Mouse (Mus musculus) adrenal gland, postnatal 10 days (tissue): ENCODE measurements at regions not wholly inside any gene's neighbourhood (a gene's known extent, or its start where the extent isn't known, plus 50 kb on each side); places are given as distances from the start of the nearest gene placed in this dataset.

Source experiments
- DNase-seq: peaks from one replicate; pipeline ENCODE4 v3.0.0; 2021; ENCODE audit warnings: mixed read lengths

DNA sequence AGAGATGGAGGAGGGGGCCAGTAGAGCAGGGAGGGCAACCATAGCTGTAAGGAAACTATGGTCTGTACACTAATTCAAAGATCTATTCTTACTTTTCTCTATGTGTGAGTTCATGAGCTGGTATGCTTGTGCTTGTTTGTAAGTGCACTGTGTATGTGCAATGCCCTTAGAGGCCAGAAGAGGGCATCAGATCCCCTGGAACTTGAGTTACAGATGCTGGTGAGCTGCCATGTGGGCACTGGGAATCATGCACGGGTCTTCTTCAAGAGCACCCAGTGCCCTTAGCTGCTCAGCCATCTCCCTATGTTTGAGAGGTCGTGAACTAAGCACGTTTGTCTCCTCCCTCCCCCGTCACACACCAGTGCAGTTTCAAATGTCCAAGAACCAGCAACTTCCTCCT, 68.9 kb downstream of the Tbx3 start:
- no peak for DNase-seq

DNA sequence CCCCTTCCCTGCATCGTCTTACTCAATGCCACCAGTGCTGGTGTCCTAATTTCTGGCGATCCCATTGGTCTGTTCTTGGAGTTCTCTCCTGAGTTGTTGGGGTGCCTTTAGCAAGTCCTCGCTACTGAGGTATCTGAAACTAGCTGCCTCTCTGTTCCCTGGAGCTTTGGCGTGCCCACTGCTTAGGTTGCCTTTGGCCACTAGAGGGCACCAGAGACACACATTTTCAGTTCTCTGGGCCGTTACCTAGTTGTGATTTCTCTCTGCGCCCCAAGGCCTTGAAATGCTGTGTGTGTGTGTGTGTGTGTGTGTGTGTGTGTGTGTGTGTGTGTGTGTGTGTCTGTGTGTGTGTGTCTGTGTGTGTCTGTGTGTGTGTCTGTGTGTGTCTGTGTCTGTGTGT, 70.6 kb downstream of the Tbx3 start:
- peak; percentile 62 for DNase-seq

DNA sequence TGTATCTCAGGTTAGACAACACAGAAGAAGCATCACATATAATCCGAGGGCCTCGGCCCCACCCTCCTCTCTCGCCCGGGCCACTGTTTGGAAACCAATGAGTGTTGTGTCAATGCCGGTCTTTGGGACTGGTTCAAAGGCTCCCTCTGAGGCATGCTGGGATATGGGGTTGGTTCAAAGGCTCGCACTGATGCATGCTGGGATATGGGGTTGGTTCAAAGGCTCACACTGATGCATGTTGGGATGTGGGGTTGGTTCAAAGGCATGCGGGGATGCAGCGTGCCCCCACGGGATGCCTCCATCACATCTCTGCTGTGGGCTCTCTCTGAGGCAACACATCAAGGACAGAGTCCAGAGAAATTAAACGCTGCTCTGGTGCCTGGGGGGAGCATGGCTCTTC, 73.3 kb downstream of the Tbx3 start:
- DNase-seq = no peak

DNA sequence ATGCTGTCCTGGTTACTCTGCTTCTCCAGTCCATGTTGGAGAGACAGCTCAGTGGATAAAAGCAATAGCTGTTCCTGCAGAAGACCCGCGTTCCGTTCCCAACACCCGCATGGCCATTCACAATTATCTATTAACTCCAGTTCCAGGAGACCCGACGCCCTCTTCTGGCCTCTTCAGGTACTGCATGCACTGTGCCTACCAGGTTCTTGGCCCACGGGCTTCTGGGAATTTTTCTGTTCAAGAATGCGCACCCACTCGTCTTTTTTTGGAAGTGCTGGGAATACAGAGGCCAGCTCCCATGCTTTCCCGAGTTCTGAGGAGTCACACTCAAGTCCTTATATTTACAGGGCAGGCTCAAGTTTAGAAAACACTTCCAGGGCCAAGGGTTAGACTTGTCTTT, 76.6 kb downstream of the Tbx3 start:
- DNase-seq = no peak

DNA sequence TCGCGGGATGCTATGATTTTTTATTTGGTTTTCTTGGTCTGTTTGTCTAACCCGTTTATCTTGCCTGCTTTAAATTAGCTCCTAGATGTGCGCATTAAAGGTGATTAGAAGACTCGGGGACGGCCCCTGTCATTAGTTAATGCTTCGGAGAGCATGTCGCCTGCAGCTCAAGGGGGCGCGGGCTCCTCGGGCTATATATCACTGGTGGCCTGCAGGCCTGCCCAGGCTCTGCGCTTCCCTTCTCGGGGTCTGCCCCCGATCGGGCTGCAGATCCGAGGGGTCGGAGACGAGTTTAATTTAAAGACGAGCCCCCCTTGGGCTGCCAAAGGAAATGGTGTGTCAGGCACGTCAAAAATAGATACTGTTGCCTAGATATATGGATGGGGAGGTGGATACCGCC, 78.2 kb downstream of the Tbx3 start:
- DNase-seq = no peak

DNA sequence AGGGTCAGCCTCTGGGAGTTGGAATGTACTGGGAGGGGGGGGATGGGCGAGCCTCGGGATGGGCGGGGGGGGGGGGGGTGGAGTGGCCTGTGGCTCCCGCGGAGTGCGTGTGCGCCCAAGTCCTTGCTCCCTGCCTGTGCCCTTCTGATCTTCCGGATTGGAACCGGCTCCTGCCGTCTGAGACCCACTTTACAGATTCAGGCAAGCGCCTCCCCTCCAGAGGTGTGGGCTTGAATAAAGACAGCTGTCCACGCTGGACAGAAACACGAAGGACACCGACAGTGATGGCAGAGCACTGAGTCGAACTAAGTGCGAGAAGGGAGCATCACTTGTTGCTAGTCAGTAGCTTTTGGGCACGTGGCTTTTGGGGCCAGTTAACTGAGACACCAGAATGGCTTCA, 78.7 kb downstream of the Tbx3 start:
- no peak for DNase-seq

DNA sequence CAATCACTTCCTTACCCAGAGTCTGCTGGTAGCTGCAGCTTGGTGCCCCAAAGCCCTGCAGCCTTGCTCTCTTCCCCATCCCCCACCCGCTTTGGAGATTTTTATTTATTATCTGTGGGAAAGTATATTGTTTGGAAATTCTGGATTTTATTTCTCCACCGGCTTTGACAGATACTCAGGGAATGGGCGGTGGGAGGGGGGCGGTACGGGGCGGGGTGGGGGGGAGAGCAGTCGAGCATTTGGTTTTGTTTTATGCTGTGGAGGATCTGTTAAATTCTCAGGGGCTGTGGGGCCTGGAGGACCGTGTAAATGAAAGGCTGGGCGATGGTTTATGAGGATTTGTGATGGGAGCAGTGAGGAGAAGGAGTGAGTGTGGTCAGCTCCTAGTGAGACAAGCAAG, 76.7 kb upstream of the Tbx5 start:
- DNase-seq = no peak

DNA sequence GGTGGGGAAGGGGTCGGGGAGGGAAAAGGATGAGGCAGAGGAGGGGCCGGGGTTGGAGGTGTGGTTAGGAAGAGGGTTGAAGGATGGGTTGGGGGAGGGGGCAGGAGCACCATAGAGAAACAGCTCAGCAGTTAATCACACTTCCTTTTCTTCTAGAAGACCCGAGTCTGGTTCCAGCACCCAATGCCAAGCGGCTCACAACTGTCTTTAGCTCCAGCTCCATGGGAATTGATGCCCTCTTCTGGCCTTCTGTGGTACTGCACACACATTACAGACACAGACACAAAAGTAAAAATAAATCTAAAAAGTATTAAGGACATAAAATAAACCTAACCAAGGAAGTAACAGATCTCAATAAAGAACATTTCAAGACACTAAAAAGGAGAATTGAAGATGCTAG, 73.6 kb upstream of the Tbx5 start:
- DNase-seq = no peak

DNA sequence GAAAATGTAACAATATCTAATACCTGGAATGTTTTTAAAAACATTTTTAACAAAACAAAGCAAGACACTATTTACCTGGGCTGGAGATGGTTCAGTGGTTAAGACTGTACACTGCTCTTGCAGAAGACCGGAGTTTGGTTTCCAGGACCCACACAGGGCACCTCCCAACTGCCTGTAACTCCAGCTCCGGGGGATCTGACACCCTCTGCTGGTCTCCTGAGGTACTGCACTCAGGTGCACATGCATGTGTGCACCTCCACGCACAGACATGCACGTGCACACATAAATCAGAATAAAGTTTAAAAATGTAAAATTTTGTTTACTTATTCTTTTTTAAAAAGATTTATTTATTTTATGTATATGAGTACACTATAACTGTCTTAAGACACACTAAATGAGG, 70.4 kb upstream of the Tbx5 start:
- no peak for DNase-seq

DNA sequence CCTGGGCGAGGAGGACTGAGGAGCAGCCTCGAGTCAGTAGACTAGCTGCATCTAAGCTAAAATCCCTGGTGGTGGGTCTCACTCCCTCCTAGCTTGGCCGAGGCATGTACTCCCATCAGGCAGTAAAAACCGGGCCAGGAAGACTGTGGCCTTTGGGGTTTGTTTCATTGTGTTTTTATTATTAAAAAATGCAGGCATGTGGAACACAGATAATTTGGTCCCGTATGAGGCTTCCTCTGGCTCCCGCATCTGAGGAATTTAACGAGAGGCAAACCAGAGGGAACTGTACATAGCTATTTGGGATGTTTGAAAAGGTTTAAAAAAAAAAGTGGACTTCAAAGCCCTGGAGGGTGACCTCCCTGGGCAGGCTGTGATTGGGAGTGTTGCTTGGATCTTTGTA, 69.1 kb upstream of the Tbx5 start:
- DNase-seq = no peak

DNA sequence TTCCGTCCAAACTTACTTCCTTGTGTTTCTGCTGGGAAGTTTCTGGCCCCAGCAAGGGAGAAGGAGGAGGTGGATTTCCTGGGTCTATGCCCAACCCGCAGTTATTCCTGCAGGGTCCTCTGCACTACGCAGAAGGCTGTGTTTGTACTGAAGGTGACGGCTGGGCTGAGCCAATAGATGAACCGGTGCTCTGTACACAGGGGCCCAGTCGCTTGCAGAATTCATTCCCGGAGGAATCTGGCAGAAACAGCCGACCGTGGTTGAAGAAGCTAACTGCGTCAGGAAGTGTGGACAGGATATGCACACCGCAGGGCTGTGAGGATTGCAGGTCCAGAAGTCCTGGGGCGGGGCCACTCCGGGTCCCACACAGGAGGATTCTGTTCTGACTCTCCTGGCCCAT, 66.1 kb upstream of the Tbx5 start:
- no peak for DNase-seq

DNA sequence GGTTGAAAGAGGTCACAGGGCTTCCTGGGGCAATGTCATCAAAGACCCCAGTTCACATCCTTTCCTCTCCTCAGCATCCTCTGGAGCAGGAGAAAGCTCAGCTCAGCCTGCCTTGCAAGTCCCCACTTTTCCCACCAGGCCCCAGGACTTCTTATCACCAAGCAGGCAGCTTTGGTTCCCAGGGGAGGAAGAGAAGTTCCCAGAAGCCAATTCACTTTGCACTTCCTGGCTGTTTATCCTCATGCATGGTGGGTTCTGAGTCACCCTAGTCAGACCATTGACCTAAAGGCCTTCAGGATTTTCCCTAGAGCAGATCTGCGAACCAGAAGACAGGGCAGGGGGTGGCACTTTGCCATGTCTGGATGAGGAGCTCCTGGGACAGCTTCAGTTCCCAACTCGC, 61.5 kb upstream of the Tbx5 start:
- DNase-seq = no peak

DNA sequence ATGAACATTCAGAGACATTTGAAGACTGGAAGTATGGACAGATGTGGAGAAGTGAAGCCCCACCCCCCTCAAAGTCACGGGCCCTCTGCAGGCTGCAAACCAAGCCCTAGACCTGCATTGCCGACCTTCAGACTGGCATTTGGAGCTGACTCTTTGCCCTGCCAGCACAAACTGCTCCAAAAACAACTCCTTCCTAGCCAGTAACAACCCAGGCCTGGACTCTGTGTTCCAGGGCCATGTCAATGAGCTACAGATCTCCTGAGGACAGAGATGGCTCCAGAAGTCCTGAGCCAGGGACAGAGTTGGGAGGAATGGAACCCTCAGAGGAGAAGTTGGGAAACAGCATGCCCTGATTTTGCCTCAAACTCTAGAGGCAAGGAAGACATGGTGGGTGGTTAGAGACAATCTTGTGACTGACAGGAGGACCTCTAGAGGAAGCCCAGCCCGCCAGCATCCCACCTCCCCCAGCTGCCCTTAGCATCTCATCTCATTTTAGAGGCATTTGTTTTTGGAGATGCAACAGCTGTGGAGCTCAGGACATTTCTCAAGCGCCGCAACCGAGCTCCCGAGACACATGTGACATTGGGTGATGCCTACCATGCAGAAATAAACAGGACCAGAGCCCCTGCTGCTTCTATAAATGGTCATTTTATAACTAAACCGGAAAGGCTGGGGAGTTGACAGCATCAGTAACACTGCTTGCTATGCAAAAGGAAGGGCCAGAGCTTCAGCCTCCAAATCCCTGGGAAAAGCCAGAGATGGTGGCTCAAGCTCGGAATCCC, 56.2 kb upstream of the Tbx5 start:
- DNase-seq = peak; percentile 14

DNA sequence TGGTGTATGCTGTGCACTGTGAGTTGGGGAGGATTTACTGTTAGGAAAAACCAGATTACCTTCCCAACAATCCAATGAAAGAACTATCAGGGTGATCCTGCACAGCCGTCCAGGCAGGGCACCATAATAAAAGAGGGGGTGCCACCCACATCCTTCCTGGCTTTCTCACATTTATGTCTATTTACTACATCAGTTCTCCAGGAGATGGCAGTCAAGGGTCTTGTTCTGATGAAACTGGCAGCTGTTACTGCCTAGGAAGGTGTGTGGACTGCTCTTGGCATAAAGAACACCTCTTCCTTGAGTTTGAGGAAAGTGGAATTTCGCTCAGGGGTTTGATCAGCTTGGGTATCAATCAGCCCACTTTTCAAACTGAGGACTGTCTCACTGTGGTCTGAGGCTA, 54.6 kb upstream of the Tbx5 start:
- peak; percentile 22 for DNase-seq

DNA sequence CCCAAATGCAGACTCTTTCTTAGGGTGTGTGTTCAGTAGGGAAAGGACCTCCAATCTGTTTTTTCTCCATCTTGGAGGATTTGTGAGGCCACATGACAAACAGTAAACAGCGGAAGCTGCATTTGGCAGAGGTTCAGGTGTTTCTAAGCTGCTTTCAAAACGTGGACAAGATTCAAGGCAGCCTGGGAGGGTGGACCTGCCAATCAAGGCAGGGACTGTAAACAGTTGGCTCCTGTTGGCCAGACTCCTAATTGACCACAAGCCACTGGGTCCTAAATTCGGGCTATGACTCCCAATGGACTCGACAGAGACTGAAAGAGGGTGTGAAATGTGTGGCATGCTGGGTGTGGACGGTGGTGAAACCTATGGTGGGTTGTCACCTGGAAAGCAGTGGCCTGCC, 51.1 kb upstream of the Tbx5 start:
- no peak for DNase-seq
